Mouse (Mus musculus): ENCODE measurements at regions not wholly inside any gene's neighbourhood (a gene's known extent, or its start where the extent isn't known, plus 50 kb on each side); places are given as distances from the start of the nearest gene placed in this dataset.
A peak's percentile ranks its signal among the peaks of the same experiment; 100 is the strongest.
"Not testable (repeated sequence)": the region's sequence is repeated elsewhere in the genome, so short reads cannot be mapped to it uniquely, and the experiment has no call there.

- DNase-seq (ENCODE audit: low spot score): not testable (repeated sequence)
These were observed 621.2 kb upstream of the Msl3l2 start for GRCm38 (mm10) chr10:55485396-55486025.

DNA sequence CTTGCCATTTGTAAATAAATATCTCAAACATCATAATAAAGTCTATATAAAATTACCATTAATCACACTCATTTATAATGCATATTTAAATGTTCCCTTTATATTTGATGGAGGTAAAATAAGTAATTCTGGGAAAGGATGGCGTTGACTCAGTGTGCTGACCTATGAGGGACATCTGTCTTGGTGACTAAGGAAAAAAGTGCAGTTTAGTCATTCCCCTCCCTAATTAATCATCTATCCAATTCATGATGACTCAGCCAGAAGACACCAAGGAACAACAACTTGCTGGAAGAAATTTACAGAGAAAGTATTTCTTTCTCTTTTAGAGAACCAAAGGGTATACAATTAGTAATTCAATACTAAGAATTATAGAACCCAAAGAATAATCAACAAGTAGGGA, 584.0 kb upstream of the Msl3l2 start:
- DNase-seq (ENCODE audit: low spot score): no peak

GRCm38 (mm10) chr10:55537410-55537809, 569.3 kb upstream of the Msl3l2 start:
- no peak for DNase-seq (ENCODE audit: low spot score)

DNA sequence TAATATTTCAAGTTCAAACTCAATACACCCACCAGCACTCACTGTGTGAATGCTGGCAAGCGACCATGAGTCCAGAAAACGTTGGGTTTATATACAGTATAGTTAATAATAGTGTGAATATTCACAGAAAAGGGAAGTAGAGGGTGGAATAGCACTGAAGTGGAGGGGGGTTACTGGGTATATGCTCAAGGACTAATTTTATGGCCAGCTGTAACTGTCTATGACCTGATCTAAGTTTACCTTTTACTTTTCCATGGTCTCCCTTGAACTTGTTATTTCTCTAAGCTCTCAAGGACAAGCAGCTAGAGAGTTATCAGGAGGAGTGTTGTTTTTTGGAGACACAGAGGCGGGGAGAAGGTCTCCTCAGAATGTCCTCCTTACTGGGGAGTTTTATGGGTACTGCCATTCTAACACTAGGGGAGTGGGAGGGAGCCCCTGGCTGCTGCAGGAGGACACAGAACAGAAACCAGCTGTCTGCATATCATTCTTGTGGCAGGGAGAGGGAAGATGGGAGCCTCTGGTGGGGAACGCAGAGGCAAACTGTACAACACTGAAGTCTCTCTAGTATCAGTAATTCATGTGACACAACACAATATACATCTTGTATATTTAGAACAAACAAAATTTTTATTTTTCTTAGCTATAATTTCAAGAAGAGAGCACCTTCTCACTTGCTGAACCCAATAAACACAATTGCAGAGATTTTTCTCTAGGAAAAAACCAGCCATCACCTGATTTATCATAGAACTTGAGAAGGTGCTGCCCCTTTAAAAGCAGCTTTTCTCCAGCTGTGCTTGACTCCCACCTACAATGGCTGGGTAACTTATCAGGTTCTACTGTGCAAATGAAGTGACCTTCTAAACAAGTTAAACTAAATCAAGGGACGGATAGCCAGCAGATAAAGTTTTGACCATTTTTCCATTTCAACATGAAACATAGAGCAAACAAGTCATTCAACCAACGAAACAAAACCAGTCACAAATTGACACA, 560.0 kb upstream of the Msl3l2 start:
- DNase-seq (ENCODE audit: low spot score): no peak

DNA sequence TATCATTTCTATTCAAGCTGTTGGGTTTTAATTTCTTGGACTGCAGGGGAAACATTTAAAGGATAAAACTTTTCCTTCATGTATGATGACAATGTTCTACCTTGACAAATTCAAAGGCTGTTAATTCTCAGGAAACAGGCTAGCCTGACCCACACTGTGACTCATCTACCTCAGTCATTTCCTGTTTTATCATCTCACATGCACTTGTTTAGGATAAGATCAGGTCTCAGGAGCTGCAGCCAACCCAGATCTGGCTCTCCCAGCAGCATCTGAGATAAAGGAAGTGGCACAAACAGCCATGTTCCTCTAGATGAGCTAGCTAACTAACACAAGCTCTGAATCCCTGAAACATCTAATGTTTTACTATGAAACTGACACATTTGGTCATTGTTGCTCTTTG, 541.8 kb upstream of the Msl3l2 start:
- DNase-seq (ENCODE audit: low spot score): no peak

- no peak for DNase-seq (ENCODE audit: low spot score)
These were observed 534.0 kb upstream of the Msl3l2 start for GRCm38 (mm10) chr10:55572689-55573088.

DNA sequence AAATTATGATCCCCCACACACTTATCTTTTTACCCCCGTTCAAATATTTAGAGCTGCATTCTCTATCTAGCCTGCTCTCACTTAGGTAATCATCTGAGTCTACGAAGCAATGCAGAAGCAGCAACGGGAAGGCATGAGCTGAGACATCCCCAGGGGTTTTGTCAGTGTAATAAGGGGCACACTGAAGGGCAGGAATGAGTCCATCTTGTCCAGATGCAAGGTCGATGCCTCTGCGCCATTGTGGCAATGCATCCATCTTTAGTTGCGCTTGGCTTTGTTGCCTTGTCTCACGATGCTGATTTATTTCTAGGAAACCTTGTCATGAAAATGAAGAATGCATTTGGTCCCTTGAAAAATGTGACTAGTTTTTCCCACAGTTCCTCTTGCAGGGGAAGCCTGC, 515.7 kb upstream of the Msl3l2 start:
- DNase-seq (ENCODE audit: low spot score): peak; percentile 16

GRCm38 (mm10) chr10:55591896-55592295, 514.8 kb upstream of the Msl3l2 start:
- DNase-seq (ENCODE audit: low spot score): no peak

- no peak for DNase-seq (ENCODE audit: low spot score)
These were observed 482.0 kb upstream of the Msl3l2 start for GRCm38 (mm10) chr10:55624566-55625287.

GRCm38 (mm10) chr10:55641332-55641731, 465.4 kb upstream of the Msl3l2 start:
- DNase-seq (ENCODE audit: low spot score): no peak
